Mouse (Mus musculus) mouse embryonic stem cell (cell line): ENCODE measurements around the gene Ccdc24.

Experiments used
- in situ Hi-C, 2 experiments: fragments of 300-500 bp; cut with MboI; formaldehyde crosslinking; loops; 1 replicate in 1 of 2; 3 replicates in 1 of 2; pipeline ENCODE4 v1.14.3; 2019 to 2020; ENCODE audit warnings: low sequenced_read_pairs in 2 of 2, low pct_unique_long_range_greater_than_20kb in 1 of 2, mixed read lengths in 1 of 2; ENCODE audit not compliant: unreplicated experiment in 1 of 2

Ccdc24 gene

GRCm38 (mm10) chr4:117836204-117836767, 36.1 kb downstream of the Ccdc24 start:
- in situ Hi-C loops: loop anchor here in 1 of 2 experiments (10.0 kb wide), 1 partner anchor 249 kb away; no protein-coding TSS in a partner anchor

DNA sequence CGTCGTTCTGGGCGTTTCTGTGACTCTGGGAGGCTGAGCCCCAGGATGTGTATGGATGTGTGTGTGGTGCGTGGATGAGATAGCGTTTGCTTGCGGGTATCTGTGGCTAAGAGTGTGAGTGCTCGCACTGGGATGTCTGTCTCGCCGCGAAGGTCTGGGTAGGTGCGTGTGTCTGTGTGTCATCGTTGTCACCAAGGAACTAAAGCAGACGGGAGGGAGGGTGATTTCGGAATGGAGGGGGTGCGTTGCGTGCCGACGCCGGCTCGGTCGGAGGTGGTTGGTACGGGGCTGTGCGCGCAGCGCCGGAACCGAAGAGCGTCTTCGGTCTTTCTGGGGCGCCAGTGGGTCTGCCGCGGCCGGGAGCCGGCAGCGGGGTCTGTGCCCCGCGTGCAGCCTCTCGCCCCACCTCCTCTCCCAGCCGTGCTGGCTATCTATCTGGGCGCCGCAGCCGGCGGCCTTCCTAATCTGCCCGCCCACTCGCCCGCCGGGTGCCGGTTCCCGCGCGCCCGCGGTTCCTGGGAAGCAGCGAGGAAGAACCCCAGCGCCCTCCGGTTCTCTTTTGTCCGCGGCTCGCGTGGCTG, 36.7 kb downstream of the Ccdc24 start:
- in situ Hi-C loops: loop anchor here in 1 of 2 experiments (10.0 kb wide), 1 partner anchor 249 kb away; no protein-coding TSS in a partner anchor

- in situ Hi-C loops: loop anchor here in 1 of 2 experiments (10.0 kb wide), 1 partner anchor 250 kb away; no protein-coding TSS in a partner anchor
These were observed 37.4 kb downstream of the Ccdc24 start for GRCm38 (mm10) chr4:117834845-117835530.

DNA sequence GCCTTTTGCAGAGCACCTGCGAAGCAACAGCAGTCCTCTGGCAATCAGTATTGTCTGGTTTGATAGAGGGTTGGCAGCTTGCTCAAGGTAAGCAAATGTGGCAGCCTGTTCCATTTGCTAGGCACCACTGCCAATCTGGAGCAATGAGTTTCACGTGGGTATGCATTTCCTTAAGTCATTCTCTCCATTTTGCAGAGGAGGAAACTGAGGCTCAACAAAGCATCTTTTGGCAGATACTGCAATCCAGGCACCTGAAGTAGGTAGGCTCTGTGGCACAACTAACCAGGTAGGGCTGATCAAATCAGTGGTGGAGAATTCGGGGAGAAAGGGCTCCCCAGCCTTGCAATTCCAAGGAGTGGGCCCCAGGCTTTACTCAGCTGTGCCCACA, 37.9 kb downstream of the Ccdc24 start, which contains the start of gene Slc6a9:
TSS of gene Slc6a9 (plus strand) at position 50 of the 388 bp plus-strand sequence.
- in situ Hi-C loops: loop anchor here in 1 of 2 experiments (10.0 kb wide), 1 partner anchor 250 kb away; no protein-coding TSS in a partner anchor

DNA sequence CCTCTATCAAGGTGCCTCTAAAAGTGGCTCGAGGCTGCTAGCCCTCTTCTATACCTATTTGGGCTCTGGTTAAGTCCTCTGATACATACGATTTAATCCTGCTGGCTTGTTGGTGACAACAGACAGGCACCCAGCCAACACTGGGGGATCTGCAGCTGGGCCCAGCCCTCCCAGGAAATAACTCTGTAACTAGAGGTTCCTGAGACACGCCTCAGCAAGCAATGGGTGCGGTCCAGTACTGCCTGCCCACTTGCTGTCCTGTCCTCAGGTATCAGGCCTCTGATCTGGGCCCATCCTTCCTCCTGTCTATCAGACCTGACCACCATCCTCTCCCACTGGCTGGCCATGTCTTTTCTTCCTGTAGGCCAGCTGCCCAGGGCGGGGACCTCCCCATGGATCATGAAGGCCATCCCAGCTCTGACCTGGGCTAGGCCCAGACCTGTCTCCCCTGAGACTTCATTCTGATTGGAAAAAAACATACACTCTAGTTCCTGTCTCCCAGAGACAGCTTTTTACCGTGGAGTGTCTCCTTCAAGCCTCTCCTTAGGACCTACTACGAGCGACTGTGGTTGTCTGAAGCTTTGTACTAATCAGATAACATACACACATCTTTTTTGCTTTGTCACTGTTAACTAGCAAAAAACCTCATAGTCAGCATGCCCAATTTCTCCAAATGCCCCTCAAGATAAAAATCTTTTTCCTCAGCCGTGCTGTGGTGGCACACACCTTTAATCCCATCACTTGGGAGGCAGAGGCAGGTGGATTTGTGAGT, 40.3 kb downstream of the Ccdc24 start:
- in situ Hi-C loops: loop anchor here in 1 of 2 experiments (10.0 kb wide), 1 partner anchor 253 kb away; no protein-coding TSS in a partner anchor

- in situ Hi-C loops: loop anchor here in 1 of 2 experiments (10.0 kb wide), 1 partner anchor 253 kb away; no protein-coding TSS in a partner anchor
These were observed 40.9 kb downstream of the Ccdc24 start for GRCm38 (mm10) chr4:117831499-117831898.

DNA sequence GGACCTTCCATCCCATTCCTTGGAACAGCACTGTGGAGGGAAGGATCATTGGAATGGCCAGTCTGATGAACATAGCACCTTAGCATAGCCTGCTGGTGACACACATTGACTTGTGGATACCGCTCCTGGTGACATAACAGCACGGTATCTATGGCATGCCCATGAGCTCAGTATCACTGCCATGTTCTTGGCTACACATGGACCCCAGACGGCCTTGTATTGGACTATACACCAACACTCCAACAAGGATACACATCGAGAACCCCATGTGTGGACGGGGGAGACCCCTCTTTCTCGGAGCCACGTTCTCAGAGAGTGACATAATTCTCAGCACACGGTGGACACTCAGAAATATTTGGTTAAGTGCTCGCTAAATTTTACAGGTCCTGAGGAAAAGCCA, 41.6 kb downstream of the Ccdc24 start:
- in situ Hi-C loops: loop anchor here in 1 of 2 experiments (10.0 kb wide), 1 partner anchor 254 kb away; no protein-coding TSS in a partner anchor

DNA sequence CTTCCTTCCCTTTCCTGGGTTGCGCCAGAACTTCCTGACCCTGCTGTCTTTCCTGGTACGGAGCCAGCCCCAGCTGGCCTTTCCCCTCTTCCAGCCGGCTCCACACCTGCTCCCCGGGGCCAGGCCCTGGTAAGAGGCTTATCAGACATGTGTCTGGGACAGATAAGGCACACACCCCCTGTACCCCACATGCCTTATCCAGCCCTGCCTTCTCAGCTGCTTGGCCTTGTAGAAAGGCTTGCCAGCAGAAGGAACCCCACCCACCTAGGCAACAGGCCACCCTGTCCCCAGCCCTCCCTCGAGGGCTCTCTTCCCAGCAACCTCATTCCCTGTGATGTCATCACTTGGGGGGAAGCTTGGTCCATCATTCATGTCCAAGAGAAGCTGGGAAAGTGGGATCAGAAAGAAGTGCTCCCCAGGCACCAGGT, 42.2 kb downstream of the Ccdc24 start:
- in situ Hi-C loops: loop anchor here in 1 of 2 experiments (10.0 kb wide), 1 partner anchor 255 kb away; no protein-coding TSS in a partner anchor

DNA sequence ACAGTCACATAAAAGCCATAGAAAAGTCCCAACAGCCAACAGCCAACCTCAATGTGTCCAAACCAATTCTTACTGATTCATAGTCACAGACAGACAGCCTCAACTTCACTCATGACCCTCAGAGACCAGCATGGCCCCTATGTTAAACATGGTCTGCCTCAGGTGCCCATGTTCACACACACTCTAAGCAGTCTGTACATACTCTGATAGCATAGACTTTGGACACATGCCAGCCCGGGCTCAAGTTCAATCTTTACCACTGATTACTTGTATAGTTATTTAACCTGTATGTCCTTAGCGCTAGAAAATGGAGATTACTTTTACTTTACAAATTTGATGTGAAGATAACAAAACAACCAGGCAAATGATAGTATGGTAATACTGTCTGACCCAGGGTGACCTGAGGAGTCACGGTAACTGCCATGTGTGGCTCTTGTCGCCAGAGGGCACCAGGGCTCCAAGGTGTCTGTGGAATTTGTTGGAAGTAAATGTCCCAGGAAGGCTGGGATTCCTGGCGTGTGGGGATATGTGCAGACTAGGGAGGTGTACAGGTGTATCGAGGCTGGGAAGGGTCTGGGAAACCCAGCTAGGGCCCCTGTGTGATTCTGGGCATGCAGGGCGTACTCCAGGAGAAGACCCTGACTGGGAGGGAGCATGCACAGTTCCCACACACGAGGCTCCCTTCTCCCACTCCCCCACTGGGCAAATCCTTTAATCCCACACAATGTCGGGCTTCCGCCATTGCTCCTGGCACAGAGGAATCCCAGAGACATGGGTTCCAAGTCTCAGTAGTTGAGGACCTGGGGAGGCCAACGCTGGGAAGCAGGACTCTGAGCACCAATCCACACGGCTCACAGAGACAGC, 42.9 kb downstream of the Ccdc24 start:
- in situ Hi-C loops: loop anchor here in 1 of 2 experiments (10.0 kb wide), 1 partner anchor 255 kb away; no protein-coding TSS in a partner anchor

- in situ Hi-C loops: no loop called here
These were observed 43.7 kb downstream of the Ccdc24 start for GRCm38 (mm10) chr4:117828572-117829145.

- in situ Hi-C loops: no loop called here
These were observed 54.3 kb downstream of the Ccdc24 start for GRCm38 (mm10) chr4:117818032-117818431.

DNA sequence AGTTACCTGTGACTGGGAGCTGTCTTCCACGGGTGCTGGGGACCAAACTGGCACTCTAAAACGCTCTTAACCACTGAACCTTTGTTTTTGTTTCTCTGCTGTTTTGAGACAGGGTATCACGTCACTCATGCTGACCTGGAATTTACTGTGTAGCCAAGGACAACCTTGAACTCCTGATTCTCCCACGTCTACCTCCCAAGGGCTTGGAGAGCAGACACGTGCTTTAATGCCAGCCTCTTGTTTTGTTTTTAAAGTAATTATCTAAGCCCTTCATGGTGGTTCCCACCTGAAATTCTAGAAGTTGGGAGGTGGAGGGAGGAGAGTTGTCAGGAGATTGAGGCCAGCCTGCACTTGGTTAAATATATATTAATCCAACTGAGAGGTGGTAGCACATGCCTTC, 55.6 kb downstream of the Ccdc24 start:
- in situ Hi-C loops: no loop called here
